ENCODE assay signal across 21 mouse cellular contexts in genomic region chr13:48796906-48797305, GRCm38 (mm10).
A peak's percentile ranks its signal among the peaks of the same experiment; 100 is the strongest.
DNase-seq lines count a peak whose midpoint lies in the region; ATAC-seq lines count a peak whose summit lies in the region.
"Had no signal": no experiment of that assay in that cellular context is flagged by ENCODE, and none has a peak within 500 bp of the region (broad histone marks: within the 10 kb centered on the region; RNA-seq: fewer than 3 reads in every experiment).

No protein-coding gene starts in this region.

- no peak overlapping the region for H3K27ac ChIP-seq in heart, embryonic 11.5 days (ENCODE audit: low read depth, low read length)
- no peak overlapping the region for H3K27ac ChIP-seq in heart, embryonic 15.5 days
- H3K27ac ChIP-seq: embryonic facial prominence, embryonic 15.5 days; forebrain, embryonic 10.5 days; gastrocnemius, adult 2 months; hindbrain, embryonic 12.5 days had no signal

- no peak for ATAC-seq in heart, embryonic 11.5 days (replicated peaks; ENCODE audit: insufficient number of reproducible peaks, low FRiP score, low TSS enrichment)
- ATAC-seq in heart, embryonic 15.5 days (replicated peaks; ENCODE audit: insufficient number of reproducible peaks, insufficient read depth, low FRiP score, low read depth): 0 out of 2 replicates have a peak, but pooled peaks have one; percentile 29
- ATAC-seq: forebrain, embryonic 14.5 days; hindbrain, embryonic 16.5 days; inflammation-experienced regulatory T-cells, adult 6 months; intestine, postnatal 0 days had no signal

- H3K36me3 ChIP-seq in heart, embryonic 11.5 days (ENCODE audit: control insufficient read depth, insufficient read depth, low read length): no peaks in the 10 kb centered on the region
- no peaks in the 10 kb centered on the region for H3K36me3 ChIP-seq in heart, embryonic 15.5 days

- H3K9me3 ChIP-seq in heart, embryonic 11.5 days (replicated peaks; ENCODE audit: control insufficient read depth, low read length): no peaks in the 10 kb centered on the region
- no peaks in the 10 kb centered on the region for H3K9me3 ChIP-seq in heart, embryonic 15.5 days (replicated peaks)
- H3K9me3 ChIP-seq: embryonic facial prominence, embryonic 15.5 days; forebrain, embryonic 10.5 days; hindbrain, embryonic 12.5 days had no signal

- H3K4me3 ChIP-seq in heart, embryonic 11.5 days (ENCODE audit: low read depth, low read length): no peak overlapping the region
- no peak overlapping the region for H3K4me3 ChIP-seq in heart, embryonic 15.5 days
- H3K4me3 ChIP-seq: embryonic facial prominence, embryonic 15.5 days; erythroblast, embryonic 14.5 days; forebrain, embryonic 10.5 days; gastrocnemius, adult 2 months; hindbrain, embryonic 12.5 days had no signal

- H3K9ac ChIP-seq in heart, embryonic 11.5 days (ENCODE audit: low read depth, low read length): no peak overlapping the region
- no peak overlapping the region for H3K9ac ChIP-seq in heart, embryonic 15.5 days
- H3K9ac ChIP-seq: embryonic facial prominence, embryonic 15.5 days; hindbrain, embryonic 12.5 days had no signal

- H3K4me1 ChIP-seq in heart, embryonic 11.5 days (ENCODE audit: control insufficient read depth, insufficient read depth, low read length): peaks cover 12% of the 10 kb centered on the region; the same call in 1 of the 2 replicates
- peaks cover 6% of the 10 kb centered on the region; the same call in 1 of the 2 replicates for H3K4me1 ChIP-seq in heart, embryonic 15.5 days (replicated peaks)
- H3K4me1 ChIP-seq: embryonic facial prominence, embryonic 15.5 days had no signal

- H3K27me3 ChIP-seq in heart, embryonic 11.5 days (ENCODE audit: control insufficient read depth, insufficient read depth, low read length): 0 out of 2 replicates have a peak, but pooled peaks cover 2% of the 10 kb centered on the region
- no peaks in the 10 kb centered on the region; the same call in 1 of the 2 replicates for H3K27me3 ChIP-seq in heart, embryonic 15.5 days
- H3K27me3 ChIP-seq: embryonic facial prominence, embryonic 15.5 days; hindbrain, embryonic 12.5 days had no signal

- 0 out of 2 replicates have a peak overlapping the region, but pooled peaks have one; percentile 15 for H3K4me2 ChIP-seq in heart, embryonic 11.5 days
- no peak overlapping the region for H3K4me2 ChIP-seq in heart, embryonic 15.5 days
- H3K4me2 ChIP-seq: embryonic facial prominence, embryonic 15.5 days; hindbrain, embryonic 12.5 days had no signal

- no peak for DNase-seq in heart, postnatal 25 days (ENCODE audit: low spot score)
- no peak for DNase-seq in heart, postnatal 4 days
- peak; percentile 17 for DNase-seq in urinary bladder, adult 2 months (ENCODE audit: low spot score)
- no peak for DNase-seq in urinary bladder, adult 18-20 months (ENCODE audit: low spot score in 2 of 2)
- DNase-seq: adrenal gland, adult 2 months; adrenal gland, postnatal 25 days; cerebellum, postnatal 10 days; embryo, embryonic 11 days; gastrocnemius, adult 2 months; gastrocnemius, postnatal 25 days; heart, postnatal 36 days had no signal

- 23% methylated on average over 11 of the region's 11 CpGs for WGBS in heart, embryonic 11.5 days (ENCODE audit: insufficient replicate concordance)
- 34% methylated on average over 11 of the region's 11 CpGs for WGBS in heart, embryonic 15.5 days

- intact Hi-C loops in heart, postnatal 25 days (cut with DNase I): no loop called here
